Mouse (Mus musculus) hindbrain, embryonic 16.5 days (tissue): Measurements from ENCODE around the gene Faap20. TPM values are rescaled to one million over a fixed set of nuclear protein-coding genes. Genes with fewer than 3 reads are reported as not detected.

ENCODE experiments used
- ATAC-seq: fragments of 200-750 bp; cut with Nextera tagmentation; 2 replicates; pipeline ENCODE4 v1.8.0; 2017; ENCODE audit warnings: moderate TSS enrichment, moderate library complexity
- H3K27ac ChIP-seq: fragments of 300-500 bp; sonication (generic); 2 replicates; pipeline ENCODE4 v1.5.1; 2014; ENCODE audit warnings: low read depth, mild to moderate bottlenecking, control low read depth, low read length, moderate library complexity
- H3K27me3 ChIP-seq: fragments of 300-500 bp; sonication (generic); replicated peaks from 2 replicates; pipeline ENCODE4 v1.6.1; 2014; ENCODE audit warnings: low read length; ENCODE audit not compliant: control insufficient read depth, insufficient read depth
- H3K36me3 ChIP-seq: fragments of 300-500 bp; sonication (generic); 2 replicates; pipeline ENCODE4 v1.6.1; 2014; ENCODE audit warnings: mild to moderate bottlenecking, low read length, moderate library complexity, mixed read lengths; ENCODE audit not compliant: control insufficient read depth, insufficient read depth
- H3K4me1 ChIP-seq: fragments of 300-500 bp; sonication (generic); 2 replicates; pipeline ENCODE4 v1.6.1; 2014; ENCODE audit warnings: low read depth, low read length; ENCODE audit not compliant: control insufficient read depth, insufficient read depth
- H3K4me2 ChIP-seq: fragments of 300-500 bp; sonication (generic); 2 replicates; pipeline ENCODE4 v1.6.1; 2014; ENCODE audit warnings: mild to moderate bottlenecking, low read length, control low read depth, moderate library complexity
- H3K4me3 ChIP-seq: fragments of 300-500 bp; sonication (generic); 2 replicates; pipeline ENCODE4 v1.5.1; 2014; ENCODE audit warnings: mild to moderate bottlenecking, low read length, control low read depth, moderate library complexity
- H3K9ac ChIP-seq: fragments of 300-500 bp; sonication (generic); 2 replicates; pipeline ENCODE4 v1.6.1; 2014; ENCODE audit warnings: low read depth, mild to moderate bottlenecking, control low read depth, low read length, moderate library complexity
- H3K9me3 ChIP-seq: fragments of 300-500 bp; sonication (generic); 2 replicates; pipeline ENCODE4 v1.6.1; 2014; ENCODE audit warnings: mild to moderate bottlenecking, low read length, moderate library complexity; ENCODE audit not compliant: control insufficient read depth
- WGBS: fragments of 180-500 bp; shearing (Covaris S2); extraction: QIAGEN DNeasy Blood & Tissue Kit; methylation state at CpG from one replicate; pipeline ENCODE4 v1.1.7; 2014; 5-methylcytosine and 5-hydroxymethylcytosine counted together
- polyA plus RNA-seq: library from polyadenylated mRNA; unstranded; fragments of >200 nt; fragmentation: Nextera tagmentation; extraction: Ambion mirVana; gene quantifications from 2 replicates; pipeline ENCODE4 v1.2.1, GENCODE M21; 2015

Gene Faap20
- 72.1 and 72.5 TPM in 2 replicates for polyA plus RNA-seq

DNA sequence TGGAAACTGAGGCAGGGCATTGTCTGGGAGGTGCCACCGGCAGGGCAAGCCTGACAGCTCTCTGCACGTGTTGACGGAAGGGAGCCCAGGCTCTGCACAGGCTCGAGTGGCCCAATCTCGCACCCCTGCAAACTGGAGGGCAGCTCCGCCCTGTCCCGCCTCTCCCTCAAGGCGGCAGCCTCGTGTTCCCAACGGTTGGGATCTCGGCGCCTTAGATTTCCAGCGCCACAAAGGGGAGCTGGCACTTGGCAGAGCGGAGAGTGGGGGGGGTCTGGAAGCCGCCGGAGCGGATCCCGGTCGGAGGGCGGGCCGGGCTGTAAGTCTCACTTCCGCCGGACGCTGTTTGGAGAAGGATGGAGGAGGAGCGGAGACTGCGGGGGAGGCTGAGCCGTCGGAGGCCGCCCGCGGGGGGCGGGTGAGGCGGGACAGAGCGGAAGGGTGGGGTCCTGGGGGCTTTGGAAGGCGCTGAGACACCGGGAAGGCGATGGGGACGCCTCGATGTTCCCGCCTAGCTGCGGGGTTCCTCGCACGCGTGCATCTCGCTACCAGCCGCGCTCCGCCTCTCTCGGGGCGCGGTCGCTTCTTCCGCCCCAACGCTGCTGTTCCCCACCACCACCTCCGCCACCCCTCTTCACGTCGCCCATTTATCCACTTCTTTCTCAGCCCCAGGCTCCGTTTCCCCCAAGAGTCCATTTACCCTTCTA, at the start of gene Faap20:
Faap20 (plus strand) TSS at position 155 of the 704 bp plus-strand sequence.
- Histone ChIP-seq H3K4me3 (peak within 1 kb of the TSS; percentile 66), H3K9me3 (no peaks in the 10 kb centered on the region), H3K27me3 (no peaks in the 10 kb centered on the region), H3K27ac (peak within 1 kb of the TSS; percentile 99), H3K9ac (peak within 1 kb of the TSS; percentile 86), H3K4me2 (peak within 1 kb of the TSS; percentile 96), H3K4me1 (peaks cover 27% of the 10 kb centered on the region), H3K36me3 (0 out of 2 replicates have a peak, but pooled peaks cover 2% of the 10 kb centered on the region)
- WGBS: under 1% methylated on average over 55 of the region's 58 CpGs
- ATAC-seq: peak; percentile 89

DNA sequence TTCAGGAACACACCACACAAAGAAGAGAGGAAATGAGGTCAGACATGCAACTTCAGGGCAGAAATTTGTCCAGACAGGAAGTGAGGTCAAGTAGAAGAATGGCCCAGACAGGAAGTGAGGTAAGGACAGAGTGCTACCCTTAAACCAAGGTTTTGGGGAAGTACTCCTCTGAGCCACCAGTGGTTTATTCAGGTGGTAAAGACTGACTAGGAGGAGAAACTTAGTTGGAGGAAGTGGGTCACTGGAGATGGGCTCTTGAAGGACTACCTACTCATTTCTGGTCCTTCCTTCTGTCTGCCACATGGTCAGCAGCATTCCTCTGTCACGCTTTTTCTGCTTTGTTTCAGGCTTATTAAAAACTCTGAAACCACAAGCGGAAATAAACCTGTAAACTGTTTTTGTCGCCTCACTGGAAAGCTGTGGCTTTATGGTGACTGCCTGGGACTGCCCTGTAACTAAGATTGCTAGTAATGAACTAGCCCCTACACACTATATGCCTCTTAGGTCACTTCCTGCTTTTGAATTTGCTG, 48.7 kb upstream of the Faap20 start:
- Histone ChIP-seq H3K27me3 (no peaks in the 10 kb centered on the region), H3K9ac (no peak overlapping the region), H3K27ac (no peak overlapping the region), H3K4me1 (peaks cover 33% of the 10 kb centered on the region), H3K4me3 (no peak overlapping the region), H3K9me3 (no peaks in the 10 kb centered on the region), H3K4me2 (no peak overlapping the region), H3K36me3 (no peaks in the 10 kb centered on the region)
- ATAC-seq: no peak
- WGBS: 85% methylated on average over 3 of the region's 3 CpGs

DNA sequence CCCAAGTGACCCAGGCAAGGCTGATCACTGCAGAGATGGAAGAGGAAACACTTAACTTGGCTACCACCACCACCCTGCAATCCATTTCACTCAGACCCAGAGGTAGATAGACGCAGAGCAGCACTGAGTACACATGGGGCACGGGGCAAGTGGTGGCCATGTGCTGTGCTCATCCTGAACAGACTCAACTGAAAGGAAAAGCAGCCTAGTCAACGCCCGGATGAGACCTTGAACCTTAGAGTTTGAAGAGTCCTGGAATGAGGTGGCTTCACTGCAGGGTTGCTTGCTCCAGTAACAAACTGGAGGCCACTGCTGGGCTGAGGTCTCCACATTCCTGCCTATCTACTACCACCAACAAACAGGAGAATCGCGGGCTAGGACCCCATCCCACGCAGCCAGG, 47.8 kb upstream of the Faap20 start:
- ATAC-seq: no peak
- H3K27ac ChIP-seq: no peak overlapping the region
- H3K4me3 ChIP-seq: no peak overlapping the region
- no peaks in the 10 kb centered on the region for H3K27me3 ChIP-seq
- H3K36me3 ChIP-seq: no peaks in the 10 kb centered on the region
- no peak overlapping the region for H3K4me2 ChIP-seq
- 76% methylated on average over 7 of the region's 7 CpGs for WGBS
- no peaks in the 10 kb centered on the region for H3K9me3 ChIP-seq
- peaks cover 28% of the 10 kb centered on the region for H3K4me1 ChIP-seq
- H3K9ac ChIP-seq: no peak overlapping the region

DNA sequence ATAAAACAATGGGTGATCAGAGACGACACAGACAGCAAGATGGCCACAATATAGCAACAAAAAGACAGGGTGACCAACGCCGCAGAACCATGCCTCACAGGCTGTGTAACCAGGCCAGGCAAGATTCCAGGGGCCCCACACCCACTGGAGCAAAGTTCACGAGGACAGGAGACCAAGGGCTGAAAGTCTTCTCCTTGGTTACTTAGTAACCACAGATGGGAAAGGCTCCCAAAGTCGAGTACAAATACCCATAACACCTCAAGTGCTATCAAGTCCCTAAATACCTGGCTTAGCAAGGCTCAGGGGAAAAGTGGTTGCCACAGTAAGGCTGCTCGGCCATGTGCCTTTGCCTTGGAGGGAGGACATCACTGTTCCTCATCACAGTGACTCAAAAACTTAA, 43.7 kb upstream of the Faap20 start:
- H3K27me3 ChIP-seq: no peaks in the 10 kb centered on the region
- H3K9me3 ChIP-seq: no peaks in the 10 kb centered on the region
- ATAC-seq: no peak
- no peaks in the 10 kb centered on the region for H3K36me3 ChIP-seq
- no peak overlapping the region for H3K9ac ChIP-seq
- 60% methylated on average over 6 of the region's 6 CpGs for WGBS
- no peak overlapping the region for H3K4me3 ChIP-seq
- no peak overlapping the region for H3K27ac ChIP-seq
- H3K4me1 ChIP-seq: peaks cover 21% of the 10 kb centered on the region
- no peak overlapping the region for H3K4me2 ChIP-seq

DNA sequence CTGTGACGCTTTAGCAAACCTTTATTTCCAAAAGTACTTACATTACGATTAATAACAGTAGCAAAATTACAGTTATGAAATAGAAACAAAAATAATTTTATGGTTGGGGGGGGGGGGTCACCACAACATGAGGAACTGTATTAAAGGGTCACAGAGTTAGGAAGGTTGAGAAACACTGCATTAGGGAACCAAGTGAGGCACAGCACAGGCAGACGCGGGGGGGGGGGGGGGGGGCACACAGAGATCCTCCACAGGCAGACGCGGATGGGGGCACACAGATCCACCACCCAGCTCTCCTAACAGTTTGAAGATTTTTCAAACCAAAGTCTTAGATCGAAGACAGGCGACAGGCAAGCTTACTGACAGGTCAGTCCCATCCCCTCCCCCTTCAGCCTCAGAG, 43.1 kb upstream of the Faap20 start:
- H3K4me1 ChIP-seq: peaks cover 21% of the 10 kb centered on the region
- H3K4me2 ChIP-seq: no peak overlapping the region
- H3K9ac ChIP-seq: no peak overlapping the region
- ATAC-seq: no peak
- no peaks in the 10 kb centered on the region for H3K27me3 ChIP-seq
- 78% methylated on average over 6 of the region's 8 CpGs for WGBS
- no peak overlapping the region for H3K4me3 ChIP-seq
- H3K9me3 ChIP-seq: no peaks in the 10 kb centered on the region
- H3K27ac ChIP-seq: no peak overlapping the region
- no peaks in the 10 kb centered on the region for H3K36me3 ChIP-seq

DNA sequence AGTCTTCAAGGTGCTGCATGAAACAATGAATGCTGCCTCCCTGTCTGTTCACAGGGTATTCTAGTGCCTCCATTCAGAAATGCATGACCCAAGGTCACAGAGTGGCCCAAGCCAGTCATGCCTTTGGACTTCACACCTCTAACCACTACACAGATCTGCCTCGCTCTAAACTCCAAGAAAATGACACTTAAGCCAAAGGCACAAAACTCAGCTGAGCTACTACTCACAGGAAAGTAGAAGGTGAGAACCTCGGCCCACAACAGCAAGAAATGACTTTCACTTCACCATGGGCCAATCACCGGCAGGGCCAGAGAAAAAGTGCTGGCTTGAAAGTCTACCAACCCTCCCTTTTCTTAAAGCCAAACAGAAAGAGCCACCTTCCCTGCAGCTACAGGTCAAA, 41.8 kb upstream of the Faap20 start:
- no peak overlapping the region for H3K9ac ChIP-seq
- no peak overlapping the region for H3K27ac ChIP-seq
- H3K4me2 ChIP-seq: no peak overlapping the region
- H3K4me1 ChIP-seq: peaks cover 29% of the 10 kb centered on the region
- no peaks in the 10 kb centered on the region for H3K9me3 ChIP-seq
- H3K36me3 ChIP-seq: no peaks in the 10 kb centered on the region
- 60% methylated on average over 3 of the region's 3 CpGs for WGBS
- no peak for ATAC-seq
- no peaks in the 10 kb centered on the region for H3K27me3 ChIP-seq
- no peak overlapping the region for H3K4me3 ChIP-seq

DNA sequence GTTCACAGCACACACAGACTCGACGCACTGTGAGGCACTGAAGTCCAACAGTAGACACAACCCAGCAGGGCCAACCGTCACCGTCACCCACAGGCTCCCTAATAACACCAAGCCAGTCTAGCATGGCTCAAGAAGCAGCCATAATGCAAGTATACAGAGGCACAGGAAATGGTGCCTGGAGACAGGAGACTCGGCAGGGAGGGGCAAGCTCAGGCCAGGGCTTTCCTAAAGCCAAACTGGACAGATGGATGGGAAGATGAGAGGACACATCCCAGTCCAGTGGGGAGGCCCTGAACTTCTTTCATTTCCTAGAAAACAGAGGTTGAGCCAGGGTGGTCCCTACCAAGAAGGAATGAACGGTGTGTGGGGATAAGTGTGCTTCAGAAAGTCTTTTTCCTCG, 41.0 kb upstream of the Faap20 start:
- no peak overlapping the region for H3K4me3 ChIP-seq
- 44% methylated on average over 7 of the region's 7 CpGs for WGBS
- ATAC-seq: no peak
- H3K27me3 ChIP-seq: no peaks in the 10 kb centered on the region
- H3K9me3 ChIP-seq: no peaks in the 10 kb centered on the region
- no peaks in the 10 kb centered on the region for H3K36me3 ChIP-seq
- no peak overlapping the region for H3K9ac ChIP-seq
- peaks cover 34% of the 10 kb centered on the region for H3K4me1 ChIP-seq
- H3K27ac ChIP-seq: no peak overlapping the region
- H3K4me2 ChIP-seq: no peak overlapping the region

DNA sequence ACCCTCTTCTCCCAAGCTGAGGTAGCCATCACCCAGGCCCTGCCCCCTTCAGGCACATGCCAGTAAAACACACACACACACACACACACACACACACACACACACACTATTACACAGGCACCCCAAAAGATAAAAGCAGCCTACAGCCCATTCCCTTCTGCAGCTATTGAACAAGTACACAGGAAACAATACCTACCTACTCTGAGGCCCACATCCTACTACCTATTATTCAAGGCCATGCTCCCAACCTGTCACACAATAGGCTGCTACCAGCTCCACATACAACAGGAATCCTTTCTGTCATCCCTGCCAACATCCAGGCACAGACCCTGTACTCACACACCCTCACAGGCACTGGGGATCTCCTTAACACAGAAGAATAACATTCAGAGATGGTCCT, 40.5 kb upstream of the Faap20 start:
- Histone ChIP-seq H3K9me3 (no peaks in the 10 kb centered on the region), H3K36me3 (no peaks in the 10 kb centered on the region), H3K27ac (no peak overlapping the region), H3K4me1 (peaks cover 39% of the 10 kb centered on the region), H3K4me2 (no peak overlapping the region), H3K27me3 (no peaks in the 10 kb centered on the region), H3K9ac (no peak overlapping the region), H3K4me3 (no peak overlapping the region)
- no peak for ATAC-seq

DNA sequence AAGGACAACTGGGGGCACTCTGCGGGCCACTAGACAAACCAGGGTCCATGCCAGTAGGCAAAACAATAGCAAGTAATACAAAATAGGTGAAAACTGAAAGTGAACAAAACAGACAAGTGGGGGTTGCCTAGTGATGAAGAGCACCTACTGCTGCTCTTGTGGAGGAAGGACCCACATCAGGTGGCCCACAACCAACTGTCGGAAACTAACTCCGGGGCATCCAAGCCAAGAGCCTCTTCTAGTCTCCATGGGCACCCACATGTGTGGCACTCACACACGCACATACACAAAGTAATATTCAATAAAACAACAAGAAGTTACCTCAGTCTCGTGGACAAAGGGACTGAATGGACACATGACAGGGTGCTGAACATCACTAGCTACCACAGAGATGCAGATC, 40.1 kb upstream of the Faap20 start:
- Histone ChIP-seq H3K9me3 (no peaks in the 10 kb centered on the region), H3K27ac (no peak overlapping the region), H3K9ac (no peak overlapping the region), H3K36me3 (no peaks in the 10 kb centered on the region), H3K27me3 (no peaks in the 10 kb centered on the region), H3K4me1 (peaks cover 43% of the 10 kb centered on the region), H3K4me3 (no peak overlapping the region), H3K4me2 (no peak overlapping the region)
- WGBS: 90% methylated on average over 5 of the region's 5 CpGs
- ATAC-seq: no peak
